Mouse (Mus musculus): ENCODE results near the gene Prkcg. TPM values are rescaled to one million over a fixed set of nuclear protein-coding genes. Genes with fewer than 3 reads are reported as not detected.

The Prkcg gene
- polyA plus RNA-seq, 2 experiments from 2014 or later, result not detected

- ATAC-seq, result no peak
These were observed 78.6 kb downstream of the Prkcg start for GRCm38 (mm10) chr7:3367569-3367968.

GRCm38 (mm10) chr7:3368311-3368710 lies 79.3 kb downstream of the Prkcg start:
- no peak for ATAC-seq

DNA sequence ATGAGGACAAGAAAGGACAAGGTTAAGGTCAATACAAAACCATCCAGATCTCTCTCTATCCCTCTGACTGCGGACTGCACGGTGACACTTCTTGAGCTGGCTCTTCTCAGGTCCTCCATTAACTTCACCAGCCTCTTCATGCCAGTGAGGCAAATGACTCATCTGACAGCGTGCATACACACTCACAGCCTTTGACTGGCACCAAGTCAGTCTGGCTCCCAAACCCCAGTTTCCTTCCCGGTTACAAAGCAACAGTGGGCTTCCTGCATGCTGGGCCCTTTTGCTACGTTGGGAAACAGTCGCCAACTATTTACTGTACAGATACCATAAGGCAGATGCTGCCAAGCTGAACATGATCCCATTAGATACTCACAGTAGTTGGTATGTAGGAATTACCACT lies 80.2 kb downstream of the Prkcg start:
- no peak for ATAC-seq

- no peak for ATAC-seq
These were observed 81.4 kb downstream of the Prkcg start for GRCm38 (mm10) chr7:3370407-3370806.

DNA sequence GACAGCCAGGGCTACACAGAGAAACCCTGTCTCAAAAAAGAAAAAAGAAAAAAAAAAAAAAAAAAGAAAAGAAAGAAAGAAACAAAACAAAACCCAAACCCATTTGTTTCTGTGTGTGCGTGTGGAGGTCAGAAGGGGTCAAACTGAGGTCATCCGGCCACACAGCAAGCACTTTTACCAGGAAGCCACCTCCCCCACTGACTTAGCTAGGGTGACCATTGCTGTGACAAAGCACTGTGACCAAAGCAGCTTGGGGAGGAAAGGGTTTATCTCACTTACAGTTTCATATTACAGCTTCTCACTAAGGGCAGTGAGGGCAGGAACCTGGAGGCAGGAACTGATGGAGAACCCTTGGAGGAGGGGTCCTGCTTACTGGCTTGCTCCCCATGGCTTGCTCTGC lies 83.4 kb downstream of the Prkcg start:
- ATAC-seq, result no peak

- no peak for ATAC-seq
These were observed 84.8 kb downstream of the Prkcg start for GRCm38 (mm10) chr7:3373754-3374153.

DNA sequence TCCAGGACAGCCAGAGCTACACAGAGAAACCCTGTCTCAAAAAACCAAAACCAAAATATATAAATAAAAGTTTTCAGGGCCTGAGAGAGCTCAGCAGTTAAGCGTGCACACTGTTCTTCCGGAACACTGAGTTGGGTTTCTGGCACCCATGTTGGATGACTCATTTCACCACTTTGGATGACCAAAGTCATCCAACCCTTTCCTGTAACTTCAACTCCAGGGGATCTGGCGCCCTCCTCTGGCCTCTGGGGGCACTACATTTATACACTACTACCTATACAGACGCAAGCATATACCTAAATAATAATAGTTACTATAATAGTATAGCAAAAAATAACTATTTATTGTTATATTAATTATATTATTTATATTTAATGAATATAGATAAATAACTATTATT lies 87.9 kb downstream of the Prkcg start:
- no peak for ATAC-seq

Other genes with a start within 250 kb of the Prkcg start
- gene AU018091, start 120.0 kb upstream of the Prkcg start, polyA plus RNA-seq (2017; shearing (Covaris generic)), result not detected
- under 1 TPM in 1 of 2 experiments, not detected in 1; 0.12 TPM for gene Nlrp12, start 39.4 kb upstream of the Prkcg start, polyA plus RNA-seq (2017; shearing (Covaris generic))
- 10 to 100 TPM in 1 of 2 experiments, 1 to 10 TPM in 1; 4.1 to 10.4 TPM for gene Myadm, start 99 bp upstream of the Prkcg start, polyA plus RNA-seq (2017; shearing (Covaris generic))
- not detected for gene Cacng7, start 43.8 kb downstream of the Prkcg start, polyA plus RNA-seq (2017; shearing (Covaris generic))
- gene Cacng8, start 101.5 kb downstream of the Prkcg start, polyA plus RNA-seq (2017; shearing (Covaris generic)), result not detected
- not detected for gene Cacng6, start 135.0 kb downstream of the Prkcg start, polyA plus RNA-seq (2017; shearing (Covaris generic))
- under 1 TPM in 1 of 2 experiments, not detected in 1; 0.33 TPM for gene Tarm1, start 213.4 kb downstream of the Prkcg start, polyA plus RNA-seq (2017; shearing (Covaris generic))